Mouse (Mus musculus): ENCODE measurements around the gene Phox2b.

Gene Phox2b

DNA sequence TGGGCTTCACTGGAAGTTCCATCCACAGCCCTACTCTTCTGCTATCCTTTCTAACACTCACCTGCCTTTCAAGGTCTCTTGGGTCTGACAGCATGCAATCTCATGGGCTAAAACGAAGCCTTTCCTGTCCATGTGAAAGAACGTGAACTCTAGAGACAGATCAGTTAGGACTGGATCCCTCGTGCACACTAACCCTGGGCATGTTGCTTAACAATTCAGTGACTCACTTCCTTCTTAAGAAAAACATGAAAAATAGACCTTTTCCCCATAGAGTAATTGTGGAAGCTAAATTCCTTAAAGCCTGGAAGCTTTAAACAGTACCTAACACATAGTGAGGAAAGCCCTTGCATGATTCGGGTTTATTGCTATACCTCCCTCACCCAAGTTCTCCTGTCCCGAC lies 8.2 kb downstream of the Phox2b start:
- no peak for DNase-seq

DNA sequence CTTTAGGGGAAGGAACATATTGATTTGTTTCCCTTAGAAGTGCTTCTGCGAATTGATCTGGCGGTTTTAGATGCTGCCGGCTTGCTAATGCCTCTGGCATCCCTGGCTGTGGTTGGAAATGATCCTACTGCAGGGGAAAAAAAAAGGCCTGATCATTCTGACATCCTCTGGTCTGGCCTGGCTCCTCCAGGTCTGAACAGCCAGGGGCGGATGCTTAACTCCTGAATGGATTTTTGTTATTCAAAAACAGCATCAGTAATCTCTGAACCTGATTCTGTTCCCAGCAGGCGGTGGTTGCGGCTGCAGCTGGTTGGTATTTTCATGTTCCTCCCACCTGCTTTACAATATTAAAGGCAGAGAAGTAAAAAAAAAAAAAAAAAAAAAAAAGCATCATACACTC lies 16.0 kb downstream of the Phox2b start:
- no peak for DNase-seq

DNA sequence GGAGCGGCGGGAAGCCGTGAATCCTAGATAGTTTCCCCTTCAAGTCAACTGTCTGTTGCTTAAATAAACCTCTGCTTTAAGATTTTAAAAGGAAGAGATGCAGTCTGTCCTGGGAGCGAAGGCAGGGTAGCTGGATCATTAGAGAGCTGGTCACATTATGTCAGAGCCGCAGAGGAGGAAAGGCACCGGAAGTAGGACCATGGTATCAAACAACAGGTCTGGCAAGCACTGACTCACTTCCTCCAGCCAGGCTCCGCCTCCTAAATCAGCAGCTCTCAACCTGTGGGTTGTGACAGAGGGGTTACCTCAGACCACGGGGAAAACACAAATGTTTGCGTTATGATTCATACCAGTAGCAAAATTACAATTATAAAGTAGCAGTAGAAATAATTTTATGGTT lies 35.5 kb downstream of the Phox2b start:
- DNase-seq = no peak

DNA sequence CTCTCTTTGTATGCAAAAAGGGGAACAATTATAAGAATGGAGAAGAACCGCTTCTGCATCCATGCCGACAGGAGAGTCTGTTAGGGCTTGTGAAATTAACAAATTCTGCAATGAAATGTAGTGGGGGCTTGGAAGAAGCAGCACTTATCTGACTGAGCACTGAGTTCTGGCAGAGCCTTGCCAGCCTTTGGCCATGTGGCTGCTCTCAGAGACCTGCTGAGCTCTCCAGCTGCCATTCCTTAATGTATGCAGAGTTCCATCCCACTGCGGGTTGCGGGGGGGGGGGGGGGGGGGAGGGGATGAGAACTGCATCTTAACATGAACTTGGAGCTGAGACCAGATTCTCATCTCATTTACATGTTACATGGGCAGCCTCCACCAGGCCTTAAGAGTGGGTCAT lies 38.6 kb downstream of the Phox2b start:
- no peak for DNase-seq

DNA sequence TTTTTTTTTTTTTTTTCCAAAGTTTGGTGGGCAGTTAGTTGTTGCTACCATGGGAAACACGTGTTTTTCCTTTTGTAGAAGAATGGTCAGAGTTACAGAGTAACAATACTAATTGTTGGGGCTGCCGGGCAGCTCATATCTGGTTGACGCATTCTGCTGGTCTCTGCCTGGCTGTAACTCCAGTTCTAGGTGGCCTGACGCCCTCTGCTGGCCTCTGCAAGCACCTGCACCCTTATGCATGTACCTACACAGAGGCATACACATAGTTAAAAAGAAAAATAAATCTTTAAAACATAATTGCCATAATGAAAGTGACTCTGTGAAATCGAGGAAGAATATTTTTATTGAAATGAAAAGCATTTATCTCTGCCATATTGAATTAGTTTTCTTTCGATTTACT lies 41.3 kb downstream of the Phox2b start:
- DNase-seq = no peak

DNA sequence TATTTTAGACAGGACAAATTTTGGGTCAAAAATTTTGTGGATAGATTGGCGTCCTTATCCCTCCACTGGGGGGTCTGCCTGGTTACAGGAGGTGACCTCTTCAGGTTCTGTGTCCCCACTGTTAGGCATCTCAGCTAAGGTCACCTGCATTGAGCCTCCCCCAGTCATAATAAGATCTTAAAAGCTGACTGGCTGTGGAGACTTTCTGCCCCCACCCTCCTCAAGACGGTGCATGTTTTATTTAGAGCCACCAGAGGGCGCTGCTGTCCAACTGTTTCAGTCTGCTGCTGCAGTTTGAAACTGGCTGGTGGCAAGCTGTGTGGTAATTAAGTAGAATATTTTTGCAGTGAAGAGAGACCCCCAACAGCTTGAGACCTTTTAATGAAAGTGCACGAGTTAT lies 51.1 kb downstream of the Phox2b start:
- DNase-seq = peak; percentile 8

Measured in layer of hippocampus, adult 9-11 months (tissue).